Mouse (Mus musculus): Measurements from ENCODE around the gene Klf13.

Gene Klf13

GRCm38 (mm10) chr7:63882739-63883138 is 56.0 kb downstream of the Klf13 start:
- DNase-seq: peak; percentile 71 to 80

DNA sequence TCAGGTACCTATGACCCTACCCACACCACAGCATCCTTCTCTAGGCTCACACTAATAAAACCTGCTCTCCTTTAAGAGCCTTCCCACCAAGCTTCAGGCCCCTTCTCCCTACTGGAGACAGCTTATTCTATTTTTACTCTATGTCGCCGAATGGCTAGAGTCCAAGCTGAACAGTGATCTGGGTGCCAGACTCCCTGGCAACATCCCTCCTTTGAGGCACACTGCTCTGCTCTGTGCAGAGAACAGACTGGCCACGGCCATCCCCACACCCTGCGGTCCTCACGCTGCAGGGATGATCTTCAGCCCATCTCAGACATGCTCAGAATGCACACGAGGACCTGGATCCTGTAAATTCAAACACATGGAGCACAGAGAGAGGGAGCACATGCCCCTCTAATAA is 59.1 kb downstream of the Klf13 start:
- peak; percentile 68 to 74 for DNase-seq

GRCm38 (mm10) chr7:63877610-63878009 is 61.1 kb downstream of the Klf13 start:
- DNase-seq: no peak

DNA sequence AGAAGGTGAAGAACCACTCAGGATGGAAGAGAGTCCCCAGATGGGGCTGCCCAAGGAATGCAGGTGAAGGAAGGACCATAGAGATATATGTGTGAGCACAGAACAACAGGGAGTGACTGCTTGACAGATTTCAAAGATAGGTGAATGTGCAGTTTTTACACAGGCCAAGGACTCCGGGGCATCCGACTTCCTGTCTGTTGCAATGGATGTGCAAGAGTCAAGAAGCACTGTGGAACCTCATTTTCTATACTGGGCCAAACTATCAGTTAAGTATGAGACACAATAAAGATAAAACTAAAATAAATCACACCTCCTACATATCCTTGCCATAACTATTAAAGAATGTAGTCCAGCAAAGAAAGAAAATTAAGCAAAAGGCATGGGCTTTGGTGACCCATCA is 62.1 kb downstream of the Klf13 start:
- DNase-seq: no peak

DNA sequence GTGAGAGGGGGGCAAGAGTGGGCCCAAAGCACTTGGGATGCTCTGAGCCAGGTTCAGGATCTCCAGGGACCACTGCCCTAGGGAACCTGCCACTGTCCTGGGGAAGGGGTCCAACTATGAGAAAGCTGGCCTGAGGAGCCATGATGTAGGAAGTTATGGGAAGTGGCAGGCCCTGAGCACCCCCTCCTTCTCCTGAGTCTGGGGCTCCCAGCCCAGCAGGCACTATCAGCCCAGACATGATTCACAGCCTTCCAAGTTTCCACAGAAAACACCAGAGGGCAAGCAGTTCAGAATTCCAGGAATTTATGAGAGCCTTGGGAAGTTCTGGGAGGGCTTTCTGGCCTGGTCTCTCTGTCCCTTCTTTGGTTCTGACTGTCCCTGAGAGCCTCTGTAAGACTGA is 63.0 kb downstream of the Klf13 start:
- no peak for DNase-seq

DNA sequence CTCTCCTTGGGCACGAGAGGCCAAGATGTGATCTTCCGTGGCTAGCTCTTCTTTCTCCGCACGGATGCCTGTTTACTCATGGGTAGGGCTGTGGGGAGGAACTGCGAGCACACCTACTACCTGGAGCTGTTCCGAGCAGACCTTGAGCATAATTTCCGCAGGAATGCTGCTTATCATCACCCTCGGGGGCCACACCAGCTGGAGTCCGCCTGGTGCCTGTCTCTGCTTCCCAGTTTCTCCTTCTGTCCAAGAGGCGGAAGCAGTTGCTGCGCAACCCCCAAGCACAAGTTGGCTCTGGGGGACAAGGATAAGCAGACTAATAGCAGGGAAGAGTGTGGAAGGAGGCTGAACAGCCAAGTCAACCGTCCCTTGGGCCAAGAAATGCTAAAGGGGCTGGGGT is 64.8 kb downstream of the Klf13 start:
- DNase-seq: no peak

DNA sequence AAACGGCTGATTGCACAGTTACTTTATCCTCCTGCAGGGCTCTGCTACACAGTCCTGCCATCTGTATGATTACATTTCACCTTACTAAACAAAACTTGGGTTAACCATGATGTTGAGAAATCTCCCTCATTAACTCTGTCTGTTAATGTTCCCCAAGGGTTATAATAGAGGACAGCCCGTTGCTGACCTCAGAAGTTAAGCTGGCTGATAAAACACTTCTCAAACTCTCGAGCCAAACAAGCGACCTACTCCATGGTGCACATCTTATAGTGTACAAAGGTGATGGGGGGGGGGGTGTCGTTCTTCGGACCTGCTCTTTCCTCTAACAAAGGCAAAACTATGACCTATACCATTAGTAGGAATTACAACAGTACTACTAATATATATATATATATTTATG is 67.0 kb downstream of the Klf13 start:
- no peak for DNase-seq

DNA sequence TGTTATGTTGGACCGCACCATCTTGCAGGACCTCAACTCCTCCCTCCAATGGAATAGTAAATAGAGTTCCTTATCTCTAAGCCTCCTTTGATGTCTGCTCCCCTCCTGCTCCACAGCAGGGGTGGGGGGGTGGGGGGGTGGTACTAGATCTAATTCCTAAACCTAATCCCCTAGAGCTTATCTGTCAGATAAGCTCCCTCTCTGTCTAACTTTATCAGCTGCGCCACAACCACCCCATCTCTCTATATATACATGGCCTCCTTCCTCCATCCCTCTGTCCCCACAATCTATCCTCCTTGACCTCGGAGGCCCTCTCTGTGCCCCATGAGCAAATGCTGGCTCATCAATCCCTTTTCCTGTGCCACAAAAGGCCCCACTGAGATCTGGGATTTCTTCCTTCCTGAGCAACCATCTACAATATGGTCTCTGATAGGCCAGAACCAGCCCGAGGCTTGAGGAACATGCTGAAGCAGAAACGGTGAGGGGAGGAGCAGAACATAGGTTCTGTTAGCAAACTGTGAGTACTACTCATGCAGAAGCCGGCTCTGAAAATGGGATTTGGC is 70.3 kb downstream of the Klf13 start:
- DNase-seq: no peak

- DNase-seq: no peak
Observed at GRCm38 (mm10) chr7:63865911-63866310, 72.8 kb downstream of the Klf13 start.

DNA sequence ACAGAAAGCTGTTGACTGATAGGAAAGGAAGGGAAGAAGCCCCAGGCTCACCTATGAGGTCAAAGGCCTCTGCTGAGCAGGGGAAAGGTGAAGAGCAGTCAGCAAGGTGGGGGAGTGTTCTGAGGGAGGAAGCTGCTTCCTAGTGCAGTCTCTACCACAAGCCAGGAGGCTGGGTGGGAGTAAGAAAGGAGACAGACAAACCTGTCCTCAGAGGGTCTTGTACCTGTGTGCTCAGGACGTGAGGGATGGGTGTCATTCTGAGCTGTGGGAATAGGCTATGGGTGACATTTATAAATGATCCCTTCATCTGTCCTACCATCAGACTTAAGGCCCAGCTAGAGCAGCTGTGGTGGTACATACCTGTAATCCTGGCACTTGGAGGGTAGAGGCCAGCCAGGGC is 75.7 kb downstream of the Klf13 start:
- no peak for DNase-seq

DNA sequence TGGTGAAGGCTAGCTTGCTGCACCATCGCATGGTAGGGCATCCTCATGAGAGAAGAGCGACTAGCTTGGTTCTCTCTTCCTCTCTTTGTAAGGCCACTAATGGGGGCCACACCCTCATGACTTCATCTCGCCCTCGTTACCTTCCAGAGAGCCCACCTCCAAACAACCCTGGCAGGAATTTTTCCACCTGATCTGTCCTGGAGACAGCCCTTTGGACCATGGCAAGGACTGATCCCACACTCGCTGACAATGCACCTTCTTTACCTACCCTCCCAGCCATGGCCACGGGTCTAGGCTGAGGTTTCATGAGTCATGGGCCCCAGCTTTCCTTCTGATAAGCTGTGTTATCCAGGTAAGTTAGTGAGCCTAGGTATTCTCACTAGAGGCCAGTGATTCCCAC is 77.6 kb downstream of the Klf13 start:
- DNase-seq: no peak

DNA sequence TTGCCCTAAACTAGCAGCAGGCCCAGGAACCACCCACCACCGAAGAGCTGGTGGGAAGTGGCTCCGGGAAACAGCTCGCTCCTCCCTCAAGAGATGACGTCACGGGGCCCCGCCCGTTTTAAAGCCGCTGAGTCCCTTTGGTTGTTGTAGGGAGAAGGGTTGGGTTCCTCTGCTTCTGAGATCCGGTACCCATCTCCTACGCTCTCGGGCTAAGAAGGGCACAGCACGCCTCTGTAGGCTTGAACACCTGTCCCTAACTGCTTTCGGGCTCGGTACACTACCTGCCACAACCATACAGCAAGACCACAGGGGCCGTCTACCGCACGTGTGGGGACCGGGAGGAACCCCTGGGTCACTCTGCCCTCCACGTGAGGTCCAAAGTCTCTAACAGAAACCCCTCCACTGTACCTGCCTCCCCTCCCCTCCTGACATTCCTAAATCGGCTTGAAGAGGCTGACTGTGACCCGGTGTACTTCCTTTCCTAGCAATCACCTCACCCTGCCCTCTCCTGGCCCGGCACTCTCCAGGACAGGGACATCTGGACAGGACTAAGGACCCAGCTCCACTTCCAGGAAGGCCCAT is 80.1 kb downstream of the Klf13 start:
- peak; percentile 87 to 90 for DNase-seq

DNA sequence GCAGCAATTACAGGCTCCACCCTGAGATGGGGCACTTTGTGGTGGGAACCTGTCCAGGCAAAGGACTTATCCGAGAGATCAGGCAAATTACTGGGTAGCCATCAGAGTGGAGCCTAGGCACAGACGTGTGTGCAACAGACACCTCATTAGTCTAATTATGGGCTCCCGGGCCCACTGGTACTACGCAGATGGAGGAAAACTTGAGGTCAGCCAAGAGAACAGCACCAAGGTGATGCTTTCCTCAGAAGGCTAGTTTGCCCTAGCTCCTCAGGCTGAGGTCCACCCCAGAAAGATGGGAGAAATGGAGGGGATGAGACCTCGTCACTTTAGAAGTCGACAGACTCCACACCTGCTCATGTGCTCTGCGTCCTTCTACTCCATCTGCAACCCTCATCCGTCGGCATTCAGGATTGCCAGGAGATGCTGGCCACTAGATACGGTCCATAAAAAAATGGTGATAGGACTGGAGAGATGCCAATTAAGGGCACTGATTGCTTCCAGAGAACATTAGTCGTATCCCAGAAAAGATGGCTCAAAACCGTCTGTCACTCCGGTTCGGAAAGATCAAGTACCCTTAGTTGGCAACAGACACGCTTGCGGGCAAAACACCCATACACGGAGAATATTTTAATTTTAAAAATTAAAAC is 80.8 kb downstream of the Klf13 start:
- peak in 1 of 2 experiments; percentile 36 for DNase-seq

DNA sequence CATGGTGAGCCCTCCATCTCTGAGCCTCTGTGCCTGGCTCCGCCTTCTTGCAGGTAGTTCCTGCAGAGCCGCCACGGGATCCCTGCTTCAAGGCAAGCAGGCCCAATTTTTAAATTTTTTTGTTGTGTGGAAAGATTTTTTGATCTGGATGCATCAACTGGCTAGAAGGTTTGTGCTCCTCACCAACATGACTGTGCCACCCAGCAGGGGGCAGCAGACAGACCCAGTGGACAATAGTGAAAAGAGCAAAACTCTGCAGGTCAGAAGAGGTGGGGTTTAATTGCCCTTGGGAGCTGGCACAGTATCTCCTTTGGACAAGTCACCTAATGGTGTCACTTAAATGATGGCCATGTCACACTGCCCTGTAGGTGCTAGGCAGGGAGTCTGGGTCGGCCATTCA is 83.4 kb downstream of the Klf13 start:
- peak; percentile 69 to 73 for DNase-seq

DNA sequence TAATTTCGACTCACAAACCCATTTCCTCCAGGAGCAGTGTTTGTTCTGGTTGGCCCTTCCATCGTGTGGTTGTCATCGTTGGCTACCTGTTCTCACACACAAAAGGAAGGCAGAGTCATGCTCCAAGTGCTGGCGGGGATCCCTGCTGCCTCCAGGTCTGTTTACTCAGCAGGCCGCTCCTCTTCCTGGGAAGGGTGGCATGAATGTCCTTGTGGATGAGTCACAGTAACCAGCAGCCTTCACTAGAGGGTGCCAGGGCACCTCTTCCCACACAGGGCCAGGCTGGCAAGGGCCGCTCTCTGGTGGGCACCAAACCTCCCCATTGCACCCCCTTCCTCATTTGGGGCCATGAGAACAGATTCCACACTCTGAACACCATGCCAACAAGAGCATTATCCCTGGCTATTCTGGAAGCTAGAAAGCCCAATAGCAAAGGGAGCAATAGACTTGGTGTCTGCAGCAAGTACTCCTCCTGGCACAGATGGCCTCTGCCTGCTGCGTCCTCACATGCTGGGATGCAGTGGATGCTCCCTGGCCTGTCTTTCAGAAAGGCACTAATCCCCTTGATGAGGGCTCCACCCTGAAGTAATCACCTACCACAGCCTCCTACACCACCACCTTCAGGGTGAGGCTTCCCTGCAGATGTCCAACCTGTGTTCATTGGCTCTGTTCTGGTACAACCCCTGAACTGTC is 86.7 kb downstream of the Klf13 start:
- DNase-seq: peak; percentile 85 to 92

Data from cerebellum, postnatal 14 days (tissue).